Mouse (Mus musculus) heart, adult 2 months (tissue): ENCODE measurements around the gene Ptprm. TPM values are rescaled to one million over a fixed set of nuclear protein-coding genes. Genes with fewer than 3 reads are reported as not detected.

Experiments used
- DNase-seq, 2 experiments: peaks; one replicate each; pipeline ENCODE4 v3.0.0; 2021
- H3K27ac ChIP-seq: fragments of 200-600 bp; 2 replicates; pipeline ENCODE4 v1.8.1; 2022
- H3K27me3 ChIP-seq: fragments of 200-500 bp; 2 replicates; pipeline ENCODE4 v1.6.1; 2012; ENCODE audit warnings: mild to moderate bottlenecking, low read length, inconsistent platforms, mixed read lengths; ENCODE audit not compliant: control insufficient read depth, insufficient read depth
- H3K36me3 ChIP-seq: fragments of 200-500 bp; 2 replicates; pipeline ENCODE4 v1.6.1; 2012; ENCODE audit warnings: low read length, inconsistent platforms; ENCODE audit not compliant: control insufficient read depth, insufficient read depth
- H3K4me1 ChIP-seq: fragments of 200-500 bp; 2 replicates; pipeline ENCODE4 v1.6.1; 2011; ENCODE audit warnings: low read length; ENCODE audit not compliant: control insufficient read depth, insufficient read depth
- H3K4me3 ChIP-seq: fragments of 200-600 bp; 2 replicates; pipeline ENCODE4 v1.8.1; 2022
- H3K79me2 ChIP-seq: fragments of 200-500 bp; replicated peaks from 2 replicates; pipeline ENCODE4 v1.6.1; 2012; ENCODE audit warnings: mild to moderate bottlenecking, inconsistent platforms, low read length, moderate library complexity, mixed read lengths; ENCODE audit not compliant: control insufficient read depth, insufficient read depth
- H3K9ac ChIP-seq: fragments of 200-500 bp; 2 replicates; pipeline ENCODE4 v1.6.1; 2012; ENCODE audit warnings: low read depth, mild to moderate bottlenecking, control low read depth, inconsistent platforms, low read length, mixed read lengths
- CTCF ChIP-seq: fragments of 200-600 bp; IDR thresholded peaks from 2 replicates; pipeline ENCODE4 v1.8.1; 2022; ENCODE audit warnings: antibody characterized with exemption, mild to moderate bottlenecking, moderate library complexity
- EP300 ChIP-seq: fragments of 200-500 bp; IDR thresholded peaks from 2 replicates; pipeline ENCODE4 v1.6.1; 2011; ENCODE audit warnings: low read depth, low read length, control low read depth; ENCODE audit not compliant: insufficient read depth
- POLR2A ChIP-seq: fragments of 200-500 bp; IDR thresholded peaks from 2 replicates; pipeline ENCODE4 v1.6.1; 2011; ENCODE audit warnings: mild to moderate bottlenecking, low read depth, low read length, control low read depth; ENCODE audit not compliant: insufficient read depth
- WGBS: fragments of 180-500 bp; shearing (Covaris S2); methylation state at CpG from one replicate; pipeline ENCODE4 v1.1.7; 2018; 5-methylcytosine and 5-hydroxymethylcytosine counted together
- intact Hi-C: fragments of 180-260 bp; cut with DNase I; formaldehyde crosslinking; loops from one replicate; pipeline ENCODE4 v1.15.1; 2025
- polyA plus RNA-seq: library from polyadenylated mRNA; depleted of rRNA; stranded (reverse); fragments of >200 nt; gene quantifications from 2 replicates; pipeline ENCODE4 v1.2.3, GENCODE M21; 2012
- total RNA-seq, 2 experiments: library from RNA; stranded (reverse); gene quantifications; 2 replicates each; pipeline ENCODE4 v1.2.3; 2021

The Ptprm gene
- total and polyA plus RNA-seq, 3 experiments, result 34.6 to 88.5 (median 78.9) TPM

DNA sequence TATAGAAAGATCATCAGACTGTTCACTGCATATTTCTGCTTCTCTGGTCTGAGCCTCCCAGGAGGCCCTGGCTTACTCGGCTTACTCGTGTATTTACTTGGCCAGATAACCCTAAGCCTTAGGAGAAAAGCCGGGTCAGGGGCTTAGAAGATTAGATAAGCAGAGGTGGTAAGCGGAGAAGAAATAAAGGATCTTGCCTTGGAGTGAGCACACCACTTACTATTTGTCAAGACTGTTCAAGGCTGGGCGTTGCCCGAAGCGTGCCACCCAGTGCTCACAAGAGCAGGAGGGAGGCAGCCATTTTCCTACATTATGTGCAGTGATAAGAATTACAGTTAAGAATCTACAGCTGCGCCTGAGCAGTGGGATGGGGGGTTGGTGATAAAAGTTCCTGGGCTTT, 646.6 kb downstream of the Ptprm start:
- Histone ChIP-seq H3K27ac (no peak overlapping the region), H3K4me1 (no peaks in the 10 kb centered on the region), H3K36me3 (no peaks in the 10 kb centered on the region), H3K27me3 (no peaks in the 10 kb centered on the region), H3K4me3 (no peak overlapping the region), H3K79me2 (no peaks in the 10 kb centered on the region), H3K9ac (no peak overlapping the region)
- TF ChIP-seq POLR2A (no peak), EP300 (no peak), CTCF (no peak)
- 63% methylated on average over 8 of the region's 8 CpGs for WGBS
- intact Hi-C loops, result no loop called here
- DNase-seq, result no peak

DNA sequence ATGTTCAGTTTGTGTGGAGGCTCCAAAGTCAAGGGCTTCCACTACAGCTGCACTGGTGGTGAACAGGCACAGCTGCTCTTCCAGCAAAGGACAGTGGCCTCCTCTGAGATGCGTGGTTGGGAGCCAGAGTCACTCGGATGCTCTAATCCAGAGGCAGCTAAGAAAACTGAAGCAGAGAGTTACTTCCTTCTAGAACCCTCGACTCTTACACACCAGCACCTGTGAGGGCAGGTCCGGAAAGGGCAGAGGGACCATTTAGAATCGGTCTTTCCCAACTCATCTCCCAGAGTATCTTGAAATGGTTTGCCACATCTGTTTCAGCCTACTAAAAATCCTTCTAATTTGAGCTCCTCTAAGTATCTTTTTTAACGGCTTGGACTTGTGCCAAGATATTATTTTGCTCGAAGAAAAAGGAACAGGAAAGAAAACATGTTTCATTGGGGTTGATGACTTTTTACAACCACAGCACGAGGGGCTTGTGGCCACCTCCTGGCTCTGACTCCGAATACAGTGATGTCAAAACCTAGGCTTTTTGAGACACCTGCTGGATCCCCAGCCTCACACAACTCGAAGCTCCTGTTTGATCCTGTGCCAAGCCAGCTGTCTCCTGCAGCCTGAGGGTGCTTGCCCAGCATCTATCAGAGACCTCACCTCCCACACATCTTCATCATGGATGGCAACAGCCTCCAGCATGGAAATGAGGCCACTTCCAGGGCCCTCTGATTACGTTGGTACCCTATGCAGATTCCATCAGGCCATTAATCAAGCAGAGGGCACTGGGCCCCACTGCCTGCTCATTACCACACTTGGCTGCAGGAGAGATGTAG, 652.7 kb downstream of the Ptprm start:
- no peak for DNase-seq
- 49% methylated on average over 11 of the region's 11 CpGs for WGBS

DNA sequence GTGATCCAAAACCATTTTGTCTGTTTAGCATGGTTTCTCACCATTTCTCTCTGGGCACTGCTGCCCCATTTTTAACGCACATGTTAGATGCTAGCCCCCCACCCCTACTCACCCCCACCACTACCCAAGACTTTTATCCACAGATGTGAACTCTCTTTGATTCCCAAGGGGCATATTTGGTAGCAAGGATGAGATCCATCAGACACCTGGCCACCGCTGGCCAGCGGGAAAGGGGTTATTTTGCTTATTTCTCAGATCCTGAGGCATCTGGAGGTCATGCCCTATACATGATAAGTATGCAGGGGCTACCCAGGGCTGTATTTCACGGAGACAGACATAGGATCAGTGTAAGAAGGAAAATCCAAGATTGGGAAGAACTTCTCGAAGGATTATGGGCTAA, 654.4 kb downstream of the Ptprm start:
- H3K36me3 ChIP-seq, result no peaks in the 10 kb centered on the region
- no peaks in the 10 kb centered on the region for H3K79me2 ChIP-seq
- no peak overlapping the region for H3K4me3 ChIP-seq
- H3K9ac ChIP-seq, result no peak overlapping the region
- intact Hi-C loops, result no loop called here
- 83% methylated on average over 5 of the region's 5 CpGs for WGBS
- no peak for DNase-seq
- no peak overlapping the region for H3K27ac ChIP-seq
- TF ChIP-seq EP300 (no peak), CTCF (no peak), POLR2A (no peak)
- no peaks in the 10 kb centered on the region for H3K27me3 ChIP-seq
- H3K4me1 ChIP-seq, result no peaks in the 10 kb centered on the region

More for the DNA sequence above, 652.7 kb downstream of the Ptprm start:
- intact Hi-C loops, result no loop called here
- Histone ChIP-seq H3K27me3 (no peaks in the 10 kb centered on the region), H3K79me2 (no peaks in the 10 kb centered on the region), H3K9ac (no peak overlapping the region), H3K36me3 (no peaks in the 10 kb centered on the region), H3K27ac (no peak overlapping the region), H3K4me1 (no peaks in the 10 kb centered on the region), H3K4me3 (no peak overlapping the region)
- no peak for TF ChIP-seq POLR2A
- TF ChIP-seq CTCF, result no peak
- TF ChIP-seq EP300, result no peak

DNA sequence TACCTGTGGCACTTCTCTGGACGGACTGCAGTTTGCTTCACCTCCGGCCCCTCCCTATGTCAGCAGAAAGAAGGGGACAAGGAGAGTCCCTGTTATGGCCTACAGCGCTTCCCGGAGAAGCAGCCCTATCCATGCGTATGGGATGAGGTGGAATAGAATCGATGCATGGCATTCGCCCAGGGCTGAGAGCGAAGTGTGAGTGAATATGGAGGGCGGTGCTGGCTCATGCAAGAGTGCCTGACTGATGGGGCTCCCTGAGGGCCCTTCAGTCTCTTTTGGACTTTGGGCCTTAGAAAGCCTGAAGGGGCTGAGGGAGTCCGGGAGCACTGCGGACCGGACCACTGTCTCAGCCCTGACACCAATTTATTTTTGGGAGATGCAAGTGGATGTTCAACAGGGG, 656.6 kb downstream of the Ptprm start:
- intact Hi-C loops, result no loop called here
- H3K9ac ChIP-seq, result no peak overlapping the region

DNA sequence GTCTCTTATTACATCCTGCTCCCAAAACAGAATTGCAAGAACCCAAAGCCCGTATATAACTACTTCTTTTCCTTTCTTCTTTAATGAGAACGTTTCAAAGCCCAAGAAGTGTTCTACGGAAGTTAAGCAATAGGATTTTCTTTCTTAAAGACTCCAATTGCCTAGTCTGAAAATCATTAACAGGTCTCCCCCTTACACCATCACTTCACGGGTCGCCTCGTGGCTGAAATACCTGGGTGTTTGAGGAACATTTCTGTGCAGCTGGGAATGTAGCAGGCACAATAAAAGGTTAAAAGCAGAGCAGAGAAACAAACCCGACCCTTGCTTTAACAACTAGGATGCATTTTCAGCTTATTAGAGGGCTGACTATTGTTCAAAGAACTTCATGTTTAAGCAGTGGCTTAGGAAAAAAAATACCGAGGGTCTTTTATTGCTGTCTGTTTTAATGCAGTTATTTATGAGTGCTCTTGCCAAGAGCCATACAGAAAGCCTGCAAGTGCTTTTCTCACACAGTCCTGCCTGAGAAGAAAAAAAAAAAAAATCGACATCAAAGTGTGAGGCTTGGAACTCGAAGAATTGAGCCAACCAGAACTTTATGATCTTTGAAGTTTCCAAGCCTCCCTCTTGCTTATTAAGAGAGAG, 657.6 kb downstream of the Ptprm start:
- 76% methylated on average over 10 of the region's 10 CpGs for WGBS
- no peaks in the 10 kb centered on the region for H3K36me3 ChIP-seq
- TF ChIP-seq EP300, result no peak
- TF ChIP-seq CTCF, result no peak
- TF ChIP-seq POLR2A, result no peak
- no peak overlapping the region for H3K27ac ChIP-seq
- no peaks in the 10 kb centered on the region for H3K4me1 ChIP-seq
- no peaks in the 10 kb centered on the region for H3K79me2 ChIP-seq
- DNase-seq, result no peak
- H3K9ac ChIP-seq, result no peak overlapping the region
- no peaks in the 10 kb centered on the region for H3K27me3 ChIP-seq
- H3K4me3 ChIP-seq, result no peak overlapping the region
- intact Hi-C loops, result no loop called here

More for the DNA sequence above, 656.6 kb downstream of the Ptprm start:
- no peaks in the 10 kb centered on the region for H3K36me3 ChIP-seq
- TF ChIP-seq EP300 (no peak), POLR2A (no peak), CTCF (no peak)
- H3K27ac ChIP-seq, result no peak overlapping the region
- H3K27me3 ChIP-seq, result no peaks in the 10 kb centered on the region
- WGBS, result 94% methylated on average over 12 of the region's 12 CpGs
- no peak overlapping the region for H3K4me3 ChIP-seq
- H3K79me2 ChIP-seq, result no peaks in the 10 kb centered on the region
- no peak for DNase-seq
- H3K4me1 ChIP-seq, result no peaks in the 10 kb centered on the region

DNA sequence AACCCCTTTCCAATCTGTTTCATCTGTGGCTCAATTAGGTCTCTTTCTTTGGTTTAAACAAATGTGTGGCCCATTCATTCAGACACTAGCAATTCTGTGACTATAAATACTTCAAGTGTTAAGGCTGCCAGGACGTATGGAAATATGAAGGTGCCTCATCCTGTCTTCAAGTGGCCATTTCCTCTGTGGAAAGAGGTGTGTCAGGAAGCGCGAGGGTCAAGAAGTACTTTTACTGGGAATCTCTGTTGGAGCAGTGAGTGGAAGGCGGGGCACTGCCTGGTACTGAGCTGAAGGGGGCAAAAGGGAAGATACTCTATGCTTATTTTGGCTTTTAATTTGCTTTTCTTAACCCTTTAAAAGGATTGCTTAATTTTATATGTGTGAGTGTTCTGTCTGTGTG, 659.9 kb downstream of the Ptprm start:
- Histone ChIP-seq H3K27me3 (no peaks in the 10 kb centered on the region), H3K79me2 (no peaks in the 10 kb centered on the region), H3K36me3 (no peaks in the 10 kb centered on the region), H3K4me3 (no peak overlapping the region), H3K4me1 (no peaks in the 10 kb centered on the region), H3K9ac (no peak overlapping the region), H3K27ac (no peak overlapping the region)
- no peak for DNase-seq
- no peak for TF ChIP-seq CTCF
- TF ChIP-seq EP300, result no peak
- TF ChIP-seq POLR2A, result no peak
- 47% methylated on average over 4 of the region's 4 CpGs for WGBS
- intact Hi-C loops, result no loop called here
